Mouse (Mus musculus) B cell, adult 2 months (primary cell): Measurements from ENCODE around the gene Caprin1.

ENCODE experiments used
- DNase-seq, 2 experiments: peaks; one replicate each; pipeline ENCODE4 v3.0.0; 2022

Caprin1 gene

DNA sequence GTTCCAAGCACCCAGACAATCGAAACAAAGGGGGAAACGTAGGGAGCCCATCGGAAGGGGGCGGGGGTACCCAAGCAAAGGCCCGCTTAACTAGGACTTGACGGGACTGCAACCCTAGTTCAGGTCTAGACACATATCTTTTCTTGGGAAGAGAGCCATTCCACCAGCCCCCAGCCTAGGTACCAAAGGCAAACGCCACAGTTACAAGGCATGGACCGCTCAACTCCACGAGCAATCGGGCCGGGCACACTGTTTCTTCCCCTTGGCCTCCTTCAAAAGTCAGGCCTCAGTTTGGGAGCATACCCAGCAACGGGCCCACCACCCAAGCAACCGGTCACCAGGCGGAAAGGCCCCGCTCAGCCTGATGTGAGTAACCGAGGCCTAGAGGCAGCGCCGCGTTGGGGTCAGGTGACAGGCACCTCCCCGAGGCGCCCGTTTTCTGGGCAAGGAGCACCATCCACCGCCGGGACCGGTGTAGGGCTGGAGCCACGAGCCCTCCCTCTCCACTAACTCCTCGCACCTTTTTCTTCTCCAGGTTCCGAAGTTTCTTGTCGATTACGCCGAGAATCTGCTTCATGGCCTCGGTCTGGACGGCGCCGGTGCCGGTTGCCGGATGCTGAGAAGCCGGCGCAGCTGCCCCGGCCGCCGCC lies 1.1 kb downstream of the Caprin1 start:
- DNase-seq, result peak; percentile 74 to 75

GRCm38 (mm10) chr2:103795843-103796210 lies 1.6 kb downstream of the Caprin1 start:
- peak; percentile 82 to 84 for DNase-seq

GRCm38 (mm10) chr2:103792009-103792408 lies 5.4 kb downstream of the Caprin1 start:
- no peak for DNase-seq

- peak in 1 of 2 experiments; percentile 14 for DNase-seq
These were observed 11.7 kb downstream of the Caprin1 start for GRCm38 (mm10) chr2:103785735-103786134.

DNA sequence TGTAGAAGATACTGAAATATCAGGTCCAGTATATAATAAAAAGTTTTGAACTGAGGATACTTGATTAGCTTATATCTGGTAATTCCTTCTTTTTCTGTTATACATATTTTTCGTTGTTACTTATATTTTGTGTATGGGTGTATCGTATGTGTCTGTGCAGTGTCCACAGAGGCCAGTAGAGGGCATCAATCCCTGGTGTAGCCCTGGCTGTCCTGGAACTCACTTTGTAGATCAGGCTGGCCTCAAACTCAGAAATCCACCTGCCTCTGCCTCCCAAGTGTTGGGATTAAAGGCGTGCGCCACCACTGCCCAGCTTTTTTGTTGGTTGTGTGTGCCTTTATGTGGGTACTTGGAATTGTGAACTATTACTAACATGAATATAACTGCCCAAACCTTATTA lies 12.8 kb downstream of the Caprin1 start:
- peak; percentile 61 to 64 for DNase-seq

GRCm38 (mm10) chr2:103762492-103762891 lies 35.0 kb downstream of the Caprin1 start:
- DNase-seq, result no peak

DNA sequence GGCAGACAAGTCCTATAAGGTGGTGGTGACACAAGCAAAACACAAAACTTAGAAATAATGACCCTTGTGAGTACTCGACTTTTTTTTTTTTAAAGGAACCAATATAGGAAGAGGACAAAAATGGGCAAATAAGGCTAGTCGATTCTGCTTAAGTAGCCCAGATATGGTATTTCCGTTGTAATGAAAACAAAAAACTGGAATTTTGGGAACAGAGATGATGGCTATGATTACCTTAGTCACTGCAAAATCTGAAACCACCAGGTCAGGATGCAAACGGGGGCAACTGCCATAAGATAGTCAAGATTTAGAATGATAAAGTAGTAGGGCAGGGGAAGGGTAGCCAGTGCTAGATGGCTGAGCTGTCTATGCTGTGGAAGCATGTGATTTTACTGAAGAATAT lies 35.5 kb downstream of the Caprin1 start:
- DNase-seq, result no peak

DNA sequence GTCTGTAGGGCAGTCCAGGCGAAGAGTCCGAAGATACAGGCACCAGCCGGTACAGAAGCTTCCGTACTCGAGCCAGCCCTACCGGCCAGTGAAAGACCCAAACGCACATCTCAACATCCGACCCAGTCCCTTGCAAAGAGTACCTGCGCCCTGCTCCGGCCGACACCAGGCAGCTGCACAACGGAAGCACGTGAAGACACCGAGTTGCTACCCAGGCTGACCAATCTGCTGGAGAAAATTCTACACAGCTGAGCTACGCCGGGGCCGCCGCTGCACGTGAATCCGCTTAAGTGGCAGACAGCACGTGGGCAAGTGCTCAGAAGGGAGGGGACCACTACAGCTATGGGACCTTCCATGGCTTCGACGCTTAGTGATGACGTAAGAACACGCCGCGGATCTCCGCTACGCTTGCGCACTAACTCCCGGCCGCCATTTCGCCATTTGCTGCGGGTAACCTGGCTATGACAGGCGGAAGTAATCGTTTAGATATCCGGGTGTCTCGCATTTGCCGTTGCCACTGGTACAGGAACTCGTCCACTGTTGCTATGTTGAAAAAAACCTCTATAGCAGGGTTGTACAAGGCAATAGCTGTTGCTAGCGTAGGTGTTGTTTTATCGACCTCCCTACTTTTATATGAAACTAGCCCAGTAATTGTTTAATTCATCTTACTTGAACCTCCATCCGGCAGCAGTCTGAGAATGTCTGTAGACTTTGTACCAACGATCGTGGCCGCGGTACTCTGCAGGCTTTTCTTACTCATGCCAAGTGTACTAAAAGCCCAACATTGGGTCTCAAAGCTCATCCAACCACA lies 36.3 kb downstream of the Caprin1 start, which contains the start of gene Nat10:
Gene Nat10, minus strand, starts transcription at position 365 of the 811 bp plus-strand sequence.
- DNase-seq, result peak; percentile 97 to 98

- DNase-seq, result no peak
These were observed 37.0 kb downstream of the Caprin1 start for GRCm38 (mm10) chr2:103760421-103760820.

GRCm38 (mm10) chr2:103755458-103756085 lies 41.9 kb downstream of the Caprin1 start:
- no peak for DNase-seq

DNA sequence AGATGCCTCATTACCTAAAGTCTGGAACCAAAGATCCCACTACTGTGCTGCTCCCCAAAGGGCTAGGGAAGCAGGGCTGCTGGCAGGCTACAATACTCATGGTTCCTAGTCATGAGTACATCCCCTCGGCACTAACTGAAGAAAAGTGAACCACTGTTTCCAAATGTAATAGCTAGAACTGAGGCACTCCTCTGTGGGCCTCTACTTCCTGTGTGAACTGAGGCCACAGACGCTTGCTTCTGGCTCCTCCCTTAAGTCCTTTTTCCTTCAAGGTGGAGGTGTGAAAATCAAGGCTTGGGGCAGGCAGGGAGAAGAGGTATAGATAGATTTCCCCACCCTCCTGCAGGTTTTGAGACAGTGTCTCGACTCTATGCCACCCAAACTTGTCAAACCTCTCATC lies 42.8 kb downstream of the Caprin1 start:
- DNase-seq, result no peak

DNA sequence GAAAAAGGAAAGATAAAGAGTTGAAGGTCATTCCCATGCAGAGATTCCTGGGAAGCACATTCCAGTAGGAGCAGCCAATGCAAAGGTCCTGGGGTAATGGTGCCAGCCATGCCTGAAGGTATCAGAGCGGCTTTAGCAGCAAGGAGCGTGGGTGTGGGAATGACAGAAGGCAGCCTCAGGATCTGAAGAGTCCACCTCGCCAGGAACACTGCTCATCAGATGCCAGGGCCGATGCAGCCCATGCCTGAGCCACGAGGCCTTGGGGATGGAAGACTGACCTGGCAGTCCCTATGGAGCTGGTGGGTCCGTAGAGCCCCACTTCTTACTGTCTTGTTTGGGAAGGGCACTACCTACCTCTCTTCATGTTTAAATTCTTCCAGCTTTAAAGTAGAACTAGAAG lies 45.7 kb downstream of the Caprin1 start:
- no peak for DNase-seq

GRCm38 (mm10) chr2:103749091-103749490 lies 48.4 kb downstream of the Caprin1 start:
- DNase-seq, result no peak

GRCm38 (mm10) chr2:103747891-103748290 lies 49.6 kb downstream of the Caprin1 start:
- DNase-seq, result no peak

- DNase-seq, result no peak
These were observed 50.7 kb downstream of the Caprin1 start for GRCm38 (mm10) chr2:103746761-103747160.

- no peak for DNase-seq
These were observed 51.4 kb downstream of the Caprin1 start for GRCm38 (mm10) chr2:103746096-103746495.

GRCm38 (mm10) chr2:103745481-103745880 lies 52.0 kb downstream of the Caprin1 start:
- no peak for DNase-seq

DNA sequence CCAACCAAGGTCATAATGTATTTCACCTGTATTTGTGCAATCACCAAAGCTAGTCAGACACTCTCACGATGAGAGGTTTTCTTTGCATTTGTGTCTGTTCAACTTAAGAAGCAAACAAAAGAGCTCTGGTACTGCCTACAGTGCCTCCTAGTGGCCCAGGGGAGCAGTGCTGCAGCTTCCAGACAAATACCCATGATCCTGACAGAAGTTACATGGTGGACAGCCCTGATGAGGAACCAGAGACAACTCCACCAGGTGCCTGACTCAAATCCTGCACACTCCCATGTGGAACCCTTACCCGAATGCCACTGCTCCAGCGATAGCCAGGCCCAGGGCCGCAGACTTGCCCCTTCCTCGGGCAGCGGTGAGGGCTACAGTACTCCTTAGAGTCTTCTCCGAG lies 53.5 kb downstream of the Caprin1 start:
- peak; percentile 78 to 82 for DNase-seq

DNA sequence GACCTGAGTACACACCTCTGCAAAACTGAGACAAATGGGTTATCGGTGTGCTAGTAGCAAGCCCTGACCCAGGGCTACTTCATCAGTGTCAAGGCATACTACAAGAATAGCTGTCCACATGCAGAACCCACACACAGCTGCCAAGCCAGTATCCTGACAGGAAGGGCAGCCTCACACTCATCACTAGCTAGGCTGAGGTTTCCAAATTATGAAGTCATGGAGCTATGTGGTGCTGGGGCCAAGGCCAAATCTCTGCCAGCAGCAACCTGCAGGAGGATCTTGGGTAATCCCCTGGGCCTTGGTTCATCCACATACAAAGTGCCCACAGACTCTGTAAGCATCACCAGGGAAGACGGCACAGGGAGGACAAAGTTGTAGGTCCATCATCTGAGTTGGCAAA lies 53.9 kb downstream of the Caprin1 start:
- no peak for DNase-seq

DNA sequence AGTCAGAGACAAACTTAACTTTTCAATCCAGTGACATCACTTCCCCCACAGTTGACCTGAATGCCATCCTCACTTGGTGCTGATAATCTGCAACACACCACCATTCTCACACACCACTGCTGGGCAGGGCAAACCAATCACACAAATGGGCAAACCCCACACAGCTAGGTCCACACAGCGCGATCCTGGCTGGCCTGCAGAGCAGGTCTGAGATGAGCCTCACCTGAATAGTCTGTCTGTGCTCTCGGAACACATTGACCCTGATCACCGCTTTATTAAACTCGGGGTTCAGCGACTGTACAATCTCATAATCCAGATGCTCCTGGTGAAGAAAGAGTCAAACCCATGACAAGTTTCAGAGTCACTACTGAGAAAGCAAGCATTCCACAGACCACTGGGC lies 54.6 kb downstream of the Caprin1 start:
- no peak for DNase-seq

GRCm38 (mm10) chr2:103731423-103731822 lies 66.0 kb downstream of the Caprin1 start:
- DNase-seq, result no peak

DNA sequence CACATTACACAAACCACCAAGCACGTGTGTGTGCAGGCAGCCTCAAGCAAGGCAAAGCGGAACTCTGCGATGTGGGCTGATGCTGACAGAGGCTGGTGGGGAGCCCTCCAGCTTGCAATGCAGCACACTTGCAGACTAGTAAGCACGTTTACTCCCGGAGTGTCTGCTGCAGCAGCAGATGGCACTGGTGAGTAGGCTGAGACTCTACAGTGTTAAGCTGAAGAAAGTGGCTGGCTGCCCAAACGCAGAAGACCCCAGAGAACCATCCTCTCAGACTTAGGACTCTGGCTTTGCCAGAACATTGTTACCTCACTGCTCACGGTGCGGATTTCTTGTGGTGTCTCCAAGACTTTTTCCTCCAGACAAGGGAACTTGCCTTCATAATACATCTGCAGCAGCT lies 66.5 kb downstream of the Caprin1 start:
- no peak for DNase-seq

DNA sequence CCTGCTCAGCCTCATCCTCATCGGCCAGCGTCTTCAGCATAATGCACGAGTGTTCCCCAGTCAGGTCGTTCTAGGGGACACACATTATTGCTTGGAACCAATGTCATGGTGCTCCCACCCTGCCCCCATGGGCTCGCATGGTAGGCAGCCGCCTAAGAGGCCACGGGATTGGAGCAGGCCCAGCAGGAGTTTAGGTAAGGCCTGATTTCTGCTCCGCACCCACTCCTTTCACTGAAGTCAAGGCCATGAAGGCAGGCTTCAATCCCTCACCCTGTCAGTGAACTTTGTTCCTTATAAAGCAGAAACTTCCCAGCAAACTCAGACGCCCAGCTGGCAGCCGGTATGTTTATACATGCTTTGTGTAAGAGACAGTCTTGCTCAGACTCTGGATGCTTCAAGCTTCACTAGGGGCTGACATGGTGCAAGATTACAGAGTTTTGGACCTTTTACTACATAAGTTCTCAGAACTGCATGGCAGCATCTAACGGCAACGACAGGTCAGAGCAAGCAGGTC lies 69.4 kb downstream of the Caprin1 start:
- no peak for DNase-seq

DNA sequence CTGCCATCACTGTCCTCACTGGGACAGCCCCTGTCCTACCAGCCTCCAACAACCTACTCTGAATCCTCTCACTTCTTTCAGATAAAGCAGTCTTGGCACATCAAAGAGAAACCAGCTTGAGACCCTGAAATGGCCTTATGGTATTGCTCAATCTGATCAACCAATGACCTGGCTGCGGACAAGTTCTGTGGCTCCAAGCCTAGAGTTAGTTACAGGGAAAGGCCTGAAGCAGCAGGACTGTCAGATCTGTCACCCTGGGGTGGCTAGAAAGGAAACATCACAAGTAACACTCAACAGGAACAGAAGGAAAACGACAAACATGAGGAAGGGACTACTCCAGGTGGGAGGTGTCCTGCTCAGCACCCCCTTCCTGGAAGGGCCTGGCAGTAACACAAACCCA lies 72.9 kb downstream of the Caprin1 start:
- no peak for DNase-seq
